Mouse (Mus musculus): ENCODE results near the gene Ssh1. TPM values are rescaled to one million over a fixed set of nuclear protein-coding genes. Genes with fewer than 3 reads are reported as not detected.
A peak's percentile ranks its signal among the peaks of the same experiment; 100 is the strongest.

Ssh1 gene
- total and polyA plus RNA-seq, 3 experiments: 3.0 to 8.2 (median 8.1) TPM

GRCm38 (mm10) chr5:113980511-113980910, 13.2 kb downstream of the Ssh1 start (continued):
- TF ChIP-seq SIN3A (IDR thresholded peaks at IDR 0.05; ENCODE audit: low read length): 0 out of 2 replicates have a peak, but pooled peaks have one; percentile 39

DNA sequence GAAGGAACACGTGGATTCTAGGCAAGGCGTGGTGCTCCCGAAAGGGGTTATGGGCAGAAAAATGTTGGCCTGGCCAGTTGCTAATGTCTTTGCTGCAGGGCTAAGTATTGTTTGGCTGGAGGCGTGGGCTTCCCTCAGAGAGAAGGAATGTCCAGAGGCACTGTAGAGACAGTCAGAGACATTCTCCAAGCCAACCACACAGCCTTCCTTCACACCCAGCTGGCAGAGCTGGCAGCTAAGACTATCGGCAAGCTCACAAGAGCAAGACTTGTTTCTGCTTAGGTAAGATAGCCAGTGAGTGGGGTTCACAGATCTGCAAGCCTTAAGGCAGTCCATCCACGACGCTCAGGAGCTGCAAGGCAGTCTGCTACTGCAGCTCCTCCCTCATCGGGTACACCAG, 16.4 kb downstream of the Ssh1 start:
- no peak for DNase-seq (ENCODE audit: extremely low read depth)
- Histone ChIP-seq H3K4me3 (replicated peaks in 1 of 3; ENCODE audit: low read depth in 2 of 3, low read length in 2 of 3, poor library complexity in 1 of 3) (no peak overlapping the region), H3K79me2 (replicated peaks; ENCODE audit: control insufficient read depth, extremely low read depth, insufficient read depth, poor library complexity, severe bottlenecking) (no peaks in the 10 kb centered on the region), H3K9me3 (replicated peaks; ENCODE audit: low read length) (no peaks in the 10 kb centered on the region), H3K9ac (ENCODE audit: insufficient read depth, low read depth) (no peak overlapping the region), H3K27ac (ENCODE audit: insufficient read depth, low read depth) (no peak overlapping the region), H3K4me1 (ENCODE audit: control insufficient read depth in 1 of 2, insufficient read depth in 2 of 2) (peaks cover 31 to 71% of the 10 kb centered on the region in 2 experiments), H3K27me3 (replicated peaks) (no peaks in the 10 kb centered on the region), H3K36me3 (replicated peaks in 1 of 2; ENCODE audit: control insufficient read depth in 1 of 2, insufficient read depth in 1 of 2, low read length in 1 of 2) (peaks cover 13 to 64% of the 10 kb centered on the region in 2 experiments), H3K4me2 (ENCODE audit: insufficient read depth, low read depth, poor library complexity, severe bottlenecking) (no peak overlapping the region)
- no peak for TF ChIP-seq ZNF384 (IDR thresholded peaks at IDR 0.05; ENCODE audit: low read depth, low read length)
- TF ChIP-seq NRF1 (IDR thresholded peaks at IDR 0.05; ENCODE audit: low read depth, low read length): no peak
- TF ChIP-seq MEF2A (IDR thresholded peaks at IDR 0.05; ENCODE audit: borderline replicate concordance, low read depth, low read length): no peak
- TF ChIP-seq CHD2 (IDR thresholded peaks at IDR 0.05; ENCODE audit: low read length): no peak
- TF ChIP-seq SMC3 (IDR thresholded peaks at IDR 0.05; ENCODE audit: low read depth, low read length): no peak
- dilution Hi-C loops (cut with MboI; ENCODE audit: extremely low pct_ligation_motif_present, extremely low pct_unique_long_range_greater_than_20kb, low sequenced_read_pairs) (no loop called here), in situ Hi-C loops (cut with MboI; ENCODE audit: low pct_ligation_motif_present, low pct_unique_long_range_greater_than_20kb, low sequenced_read_pairs) (loop anchor here (10.0 kb wide), 1 partner anchor 147 kb away; the partner anchor contains the start of gene Alkbh2)

GRCm38 (mm10) chr5:113976597-113976996, 17.1 kb downstream of the Ssh1 start:
- Histone ChIP-seq H3K4me2 (ENCODE audit: insufficient read depth, low read depth, poor library complexity, severe bottlenecking) (no peak overlapping the region), H3K27ac (ENCODE audit: insufficient read depth, low read depth) (no peak overlapping the region), H3K27me3 (replicated peaks) (no peaks in the 10 kb centered on the region), H3K4me3 (replicated peaks in 1 of 3; ENCODE audit: low read depth in 2 of 3, low read length in 2 of 3, poor library complexity in 1 of 3) (no peak overlapping the region), H3K36me3 (replicated peaks in 1 of 2; ENCODE audit: control insufficient read depth in 1 of 2, insufficient read depth in 1 of 2, low read length in 1 of 2) (peaks cover 13 to 62% of the 10 kb centered on the region in 2 experiments), H3K4me1 (ENCODE audit: control insufficient read depth in 1 of 2, insufficient read depth in 2 of 2) (peaks cover 28 to 71% of the 10 kb centered on the region in 2 experiments), H3K9me3 (replicated peaks; ENCODE audit: low read length) (no peaks in the 10 kb centered on the region), H3K9ac (ENCODE audit: insufficient read depth, low read depth) (no peak overlapping the region), H3K79me2 (replicated peaks; ENCODE audit: control insufficient read depth, extremely low read depth, insufficient read depth, poor library complexity, severe bottlenecking) (no peaks in the 10 kb centered on the region)
- TF ChIP-seq ZNF384 (IDR thresholded peaks at IDR 0.05; ENCODE audit: low read depth, low read length) (no peak), MXI1 (IDR thresholded peaks at IDR 0.05; ENCODE audit: low read depth, low read length) (no peak), EP300 (IDR thresholded peaks at IDR 0.05; ENCODE audit: low read length) (no peak), PAX5 (IDR thresholded peaks at IDR 0.05; ENCODE audit: low read length) (no peak), RAD21 (IDR thresholded peaks at IDR 0.05; ENCODE audit: low read depth, low read length) (no peak), ZKSCAN1 (IDR thresholded peaks at IDR 0.05; ENCODE audit: borderline replicate concordance, low read depth, low read length) (no peak), JUN (IDR thresholded peaks at IDR 0.05; ENCODE audit: insufficient read depth, low read depth, low read length) (no peak)
- dilution Hi-C loops (cut with MboI; ENCODE audit: extremely low pct_ligation_motif_present, extremely low pct_unique_long_range_greater_than_20kb, low sequenced_read_pairs) (no loop called here), in situ Hi-C loops (cut with MboI; ENCODE audit: low pct_ligation_motif_present, low pct_unique_long_range_greater_than_20kb, low sequenced_read_pairs) (loop anchor here (10.0 kb wide), 1 partner anchor 148 kb away; the partner anchor contains the start of gene Alkbh2)
- no peak for DNase-seq (ENCODE audit: extremely low read depth)

Measured in CH12.LX (cell line).